Mouse (Mus musculus) thymus, adult 2 months (tissue): Measurements from ENCODE around the gene Hif1an. TPM values are rescaled to one million over a fixed set of nuclear protein-coding genes. Genes with fewer than 3 reads are reported as not detected.

Experiments used
- DNase-seq: peaks from one replicate; pipeline ENCODE4 v3.0.0; 2021
- H3K27ac ChIP-seq: fragments of 200-500 bp; 2 replicates; pipeline ENCODE4 v1.5.1; 2012; ENCODE audit warnings: low read length, control low read depth; ENCODE audit not compliant: control insufficient read depth, insufficient read depth
- H3K27me3 ChIP-seq: fragments of 200-500 bp; 2 replicates; pipeline ENCODE4 v1.6.1; 2012; ENCODE audit warnings: mild to moderate bottlenecking, low read length, moderate library complexity, mixed read lengths; ENCODE audit not compliant: control insufficient read depth, insufficient read depth
- H3K36me3 ChIP-seq: fragments of 200-500 bp; 2 replicates; pipeline ENCODE4 v1.6.1; 2012; ENCODE audit warnings: mild to moderate bottlenecking, low read length, moderate library complexity; ENCODE audit not compliant: control insufficient read depth, insufficient read depth
- H3K4me1 ChIP-seq: fragments of 200-500 bp; replicated peaks from 2 replicates; pipeline ENCODE4 v1.6.1; 2012; ENCODE audit warnings: low read length; ENCODE audit not compliant: control insufficient read depth, insufficient read depth
- H3K4me3 ChIP-seq: fragments of 200-500 bp; 2 replicates; pipeline ENCODE4 v1.5.1; 2012; ENCODE audit warnings: mild to moderate bottlenecking, low read length, control low read depth, moderate library complexity; ENCODE audit not compliant: control insufficient read depth, insufficient read depth
- CTCF ChIP-seq: fragments of 200-500 bp; IDR thresholded peaks from 2 replicates; pipeline ENCODE4 v1.5.1; 2012; ENCODE audit warnings: mild to moderate bottlenecking, control low read depth, low read length, moderate library complexity, borderline replicate concordance; ENCODE audit not compliant: control insufficient read depth, poor library complexity, insufficient read depth; ENCODE audit errors: extremely low read depth
- POLR2A ChIP-seq: fragments of 200-500 bp; IDR thresholded peaks from 2 replicates; pipeline ENCODE4 v1.6.1; 2012; ENCODE audit warnings: mild to moderate bottlenecking, low read length, control low read depth, moderate library complexity; ENCODE audit not compliant: control insufficient read depth, poor library complexity, insufficient read depth; ENCODE audit errors: extremely low read depth
- WGBS: fragments of 180-500 bp; shearing (Covaris S2); methylation state at CpG from one replicate; pipeline ENCODE4 v1.1.7; 2018; 5-methylcytosine and 5-hydroxymethylcytosine counted together
- polyA plus RNA-seq: library from polyadenylated mRNA; depleted of rRNA; stranded (reverse); fragments of >200 nt; gene quantifications from 2 replicates; pipeline ENCODE4 v1.2.3, GENCODE M21; 2012

The Hif1an gene
- polyA plus RNA-seq, 1 experiment, result 36.1 TPM

GRCm38 (mm10) chr19:44582638-44583309 lies 20.1 kb downstream of the Hif1an start:
- H3K36me3 ChIP-seq, result no peaks in the 10 kb centered on the region
- TF ChIP-seq CTCF (peak; percentile 99), POLR2A (no peak)

GRCm38 (mm10) chr19:44588036-44588435 lies 25.4 kb downstream of the Hif1an start:
- no peak for DNase-seq
- Histone ChIP-seq H3K4me3 (no peak overlapping the region), H3K36me3 (no peaks in the 10 kb centered on the region), H3K4me1 (no peaks in the 10 kb centered on the region), H3K27me3 (peaks cover 2% of the 10 kb centered on the region; the same call in 1 of the 2 replicates), H3K27ac (no peak overlapping the region)
- WGBS, result 70% methylated on average over 4 of the region's 4 CpGs
- no peak for TF ChIP-seq POLR2A
- TF ChIP-seq CTCF, result no peak

More at GRCm38 (mm10) chr19:44582638-44583309, 20.1 kb downstream of the Hif1an start:
- Histone ChIP-seq H3K27me3 (no peaks in the 10 kb centered on the region), H3K4me1 (peaks cover 6% of the 10 kb centered on the region), H3K27ac (no peak overlapping the region), H3K4me3 (no peak overlapping the region)
- 41% methylated on average over 9 of the region's 9 CpGs for WGBS
- DNase-seq, result peak; percentile 92

- Histone ChIP-seq H3K4me3 (no peak overlapping the region), H3K27me3 (peaks cover 2% of the 10 kb centered on the region; the same call in 1 of the 2 replicates), H3K36me3 (no peaks in the 10 kb centered on the region), H3K4me1 (no peaks in the 10 kb centered on the region), H3K27ac (no peak overlapping the region)
- 81% methylated on average over 7 of the region's 7 CpGs for WGBS
- TF ChIP-seq CTCF, result no peak
- no peak for TF ChIP-seq POLR2A
- no peak for DNase-seq
Observed at GRCm38 (mm10) chr19:44589591-44590223, 27.1 kb downstream of the Hif1an start.

- Histone ChIP-seq H3K4me1 (no peaks in the 10 kb centered on the region), H3K27ac (no peak overlapping the region), H3K4me3 (no peak overlapping the region), H3K27me3 (peaks cover 2% of the 10 kb centered on the region; the same call in 1 of the 2 replicates), H3K36me3 (no peaks in the 10 kb centered on the region)
- no peak for DNase-seq
- 20% methylated on average over 18 of the region's 18 CpGs for WGBS
- TF ChIP-seq POLR2A, result no peak
- no peak for TF ChIP-seq CTCF
Observed at GRCm38 (mm10) chr19:44590992-44591391, 28.3 kb downstream of the Hif1an start.

GRCm38 (mm10) chr19:44591638-44592037 lies 29.0 kb downstream of the Hif1an start:
- Histone ChIP-seq H3K4me1 (no peaks in the 10 kb centered on the region), H3K27me3 (peaks cover 2% of the 10 kb centered on the region; the same call in 1 of the 2 replicates), H3K4me3 (no peak overlapping the region), H3K36me3 (no peaks in the 10 kb centered on the region), H3K27ac (no peak overlapping the region)
- 63% methylated on average over 6 of the region's 6 CpGs for WGBS
- TF ChIP-seq POLR2A (no peak), CTCF (no peak)
- no peak for DNase-seq

GRCm38 (mm10) chr19:44594180-44594579 lies 31.5 kb downstream of the Hif1an start:
- DNase-seq, result no peak
- TF ChIP-seq POLR2A (no peak), CTCF (no peak)
- no peaks in the 10 kb centered on the region for H3K4me1 ChIP-seq
- H3K27ac ChIP-seq, result no peak overlapping the region
- peaks cover 2% of the 10 kb centered on the region; the same call in 1 of the 2 replicates for H3K27me3 ChIP-seq
- H3K36me3 ChIP-seq, result no peaks in the 10 kb centered on the region
- 97% methylated on average over 14 of the region's 14 CpGs for WGBS
- H3K4me3 ChIP-seq, result no peak overlapping the region
